ENCODE assay signal across 9 mouse cellular contexts in genomic region chr14:124669739-124670138, GRCm38 (mm10). TPM values are rescaled to one million over a fixed set of nuclear protein-coding genes. Genes with fewer than 3 reads are reported as not detected.
A peak's percentile ranks its signal among the peaks of the same experiment; 100 is the strongest.
DNase-seq lines count a peak whose midpoint lies in the region; ATAC-seq and TF ChIP-seq lines count a peak whose summit lies in the region.
"Had no signal": no experiment of that assay in that cellular context is flagged by ENCODE, and none has a peak within 500 bp of the region (broad histone marks: within the 10 kb centered on the region; RNA-seq: fewer than 3 reads in every experiment).

No protein-coding gene starts in this region.

- no peak for TF ChIP-seq EP300 in stomach, postnatal 0 days (optimal IDR thresholded peaks at IDR 0.05)

- H3K27ac ChIP-seq in kidney, embryonic 16.5 days (ENCODE audit: low read length): no peak overlapping the region
- H3K27ac ChIP-seq in hindbrain, embryonic 11.5 days (ENCODE audit: low read depth, low read length): no peak overlapping the region
- no peak overlapping the region for H3K27ac ChIP-seq in stomach, postnatal 0 days (replicated peaks)
- H3K27ac ChIP-seq: heart, embryonic 13.5 days had no signal

- H3K9ac ChIP-seq in kidney, embryonic 16.5 days (replicated peaks; ENCODE audit: low read length): no peak overlapping the region
- no peak overlapping the region for H3K9ac ChIP-seq in hindbrain, embryonic 11.5 days (ENCODE audit: low read depth, low read length)
- H3K9ac ChIP-seq in stomach, postnatal 0 days (ENCODE audit: low read length): no peak overlapping the region
- H3K9ac ChIP-seq: heart, embryonic 13.5 days had no signal

- no peak for TF ChIP-seq CTCF in stomach, postnatal 0 days (IDR thresholded peaks at IDR 0.05; ENCODE audit: low read depth)

- H3K4me1 ChIP-seq in kidney, embryonic 16.5 days (ENCODE audit: insufficient read depth, low read length): no peaks in the 10 kb centered on the region; the same call in 1 of the 2 replicates
- H3K4me1 ChIP-seq in hindbrain, embryonic 11.5 days (replicated peaks; ENCODE audit: control insufficient read depth, insufficient read depth, low read length): no peaks in the 10 kb centered on the region
- no peaks in the 10 kb centered on the region for H3K4me1 ChIP-seq in stomach, postnatal 0 days (replicated peaks; ENCODE audit: control insufficient read depth, insufficient read depth)
- H3K4me1 ChIP-seq: heart, embryonic 13.5 days had no signal

- no peaks in the 10 kb centered on the region for H3K9me3 ChIP-seq in kidney, embryonic 16.5 days (ENCODE audit: low read length)
- H3K9me3 ChIP-seq in hindbrain, embryonic 11.5 days (ENCODE audit: control insufficient read depth, low read length): no peaks in the 10 kb centered on the region
- H3K9me3 ChIP-seq in stomach, postnatal 0 days (ENCODE audit: control insufficient read depth, low read length): no peaks in the 10 kb centered on the region
- H3K9me3 ChIP-seq: heart, embryonic 13.5 days had no signal

- no peak overlapping the region for H3K4me2 ChIP-seq in kidney, embryonic 16.5 days (replicated peaks; ENCODE audit: low read depth, low read length)
- H3K4me2 ChIP-seq in hindbrain, embryonic 11.5 days (replicated peaks; ENCODE audit: low read depth, low read length): no peak overlapping the region
- H3K4me2 ChIP-seq in stomach, postnatal 0 days (replicated peaks; ENCODE audit: low read depth): no peak overlapping the region
- H3K4me2 ChIP-seq: heart, embryonic 13.5 days had no signal

- peaks cover 5% of the 10 kb centered on the region; the same call in 1 of the 2 replicates for H3K27me3 ChIP-seq in kidney, embryonic 16.5 days (ENCODE audit: insufficient read depth, low read length)
- H3K27me3 ChIP-seq in hindbrain, embryonic 11.5 days (ENCODE audit: control insufficient read depth, insufficient read depth, low read length): no peaks in the 10 kb centered on the region
- no peaks in the 10 kb centered on the region for H3K27me3 ChIP-seq in stomach, postnatal 0 days (ENCODE audit: control insufficient read depth, insufficient read depth, low read length)

- no peak for DNase-seq in kidney, adult 8-10 months
- peak; percentile 47 to 68 for DNase-seq in cerebellum, postnatal 14 days
- peak; percentile 97 for DNase-seq in hindbrain, embryonic 11.5 days (ENCODE audit: low spot score)
- DNase-seq in mesoderm, embryonic 11.5 days (ENCODE audit: low read depth, low spot score): peak; percentile 96
- peak; percentile 41 for DNase-seq in stomach, postnatal 0 days (ENCODE audit: low spot score)
- no peak for DNase-seq in spleen, adult 18-20 months

- no peaks in the 10 kb centered on the region for H3K36me3 ChIP-seq in kidney, embryonic 16.5 days (ENCODE audit: insufficient read depth, low read length)
- H3K36me3 ChIP-seq in hindbrain, embryonic 11.5 days (ENCODE audit: control insufficient read depth, insufficient read depth, low read length): no peaks in the 10 kb centered on the region
- no peaks in the 10 kb centered on the region for H3K36me3 ChIP-seq in stomach, postnatal 0 days (ENCODE audit: control insufficient read depth, insufficient read depth, low read length)
- H3K36me3 ChIP-seq: heart, embryonic 13.5 days had no signal

- peak; percentile 74 for ATAC-seq in kidney, embryonic 16.5 days (ENCODE audit: low FRiP score, low TSS enrichment)
- peak; percentile 98 for ATAC-seq in hindbrain, embryonic 11.5 days (ENCODE audit: low FRiP score)
- peak; percentile 47; the same call in 1 of the 2 replicates for ATAC-seq in stomach, postnatal 0 days (ENCODE audit: low FRiP score, low TSS enrichment)
- no peak for ATAC-seq in inflammation-experienced regulatory T-cells, adult 6 months

- WGBS in kidney, embryonic 16.5 days: 23% methylated on average over 7 of the region's 7 CpGs
- WGBS in hindbrain, embryonic 11.5 days: 6% methylated on average over 7 of the region's 7 CpGs
- WGBS in stomach, postnatal 0 days: 15% methylated on average over 7 of the region's 7 CpGs

- no peak overlapping the region for H3K4me3 ChIP-seq in kidney, embryonic 16.5 days (ENCODE audit: low read length)
- no peak overlapping the region for H3K4me3 ChIP-seq in hindbrain, embryonic 11.5 days (ENCODE audit: low read depth, low read length)
- H3K4me3 ChIP-seq in stomach, postnatal 0 days (ENCODE audit: low read depth, low read length): no peak overlapping the region
- H3K4me3 ChIP-seq: heart, embryonic 13.5 days had no signal

RNA-seq across cellular contexts. Expression of gene Fgf14, which starts 7.2 kb away (rescaled TPM):
- 0.09 and 0.20 TPM in 2 replicates for polyA plus RNA-seq in kidney, embryonic 16.5 days (2015; fragmentation: Nextera tagmentation; extraction: Ambion mirVana)
- polyA plus RNA-seq in hindbrain, embryonic 11.5 days (2014; fragmentation: Nextera tagmentation; extraction: Ambion mirVana): 5.6 and 8.3 TPM in 2 replicates
- polyA plus RNA-seq in stomach, postnatal 0 days (2015; fragmentation: Nextera tagmentation; extraction: Ambion mirVana): 1.3 TPM in 2 replicates
- not detected for polyA plus RNA-seq in inflammation-experienced regulatory T-cells, adult 6 months (2017; shearing (Covaris generic))

Comparison
In these comparisons a context has a peak if more than half of its experiments do, and no peak if none do; other contexts are left out.
1. DNase-seq: peak in cerebellum, postnatal 14 days (2 of 2), hindbrain, embryonic 11.5 days (single experiment), mesoderm, embryonic 11.5 days (single experiment) and stomach, postnatal 0 days (single experiment); none in kidney, adult 8-10 months (0 of 2) and spleen, adult 18-20 months (0 of 2).